Comparison of ENCODE assay signal across 8 mouse cellular contexts in genomic region chr13:60176776-60177105, GRCm38 (mm10). TPM values are rescaled to one million over a fixed set of nuclear protein-coding genes. Genes with fewer than 3 reads are reported as not detected.
A peak's percentile ranks its signal among the peaks of the same experiment; 100 is the strongest.
DNase-seq lines count a peak whose midpoint lies in the region; ATAC-seq and TF ChIP-seq lines count a peak whose summit lies in the region.

No protein-coding gene starts in this region.

- TF ChIP-seq CTCF in C2C12 (IDR thresholded peaks at IDR 0.05; ENCODE audit: control insufficient read depth, insufficient read depth, insufficient read length): no peak

- peak overlapping the region; percentile 78 for H3K4me2 ChIP-seq in forebrain, embryonic 12.5 days
- peak overlapping the region; percentile 70 for H3K4me2 ChIP-seq in liver, embryonic 13.5 days

- H3K36me3 ChIP-seq in heart, embryonic 10.5 days: no peaks in the 10 kb centered on the region
- H3K36me3 ChIP-seq in C2C12 (ENCODE audit: control insufficient read depth, insufficient read depth): no peaks in the 10 kb centered on the region
- no peaks in the 10 kb centered on the region for H3K36me3 ChIP-seq in forebrain, embryonic 12.5 days (replicated peaks)
- no peaks in the 10 kb centered on the region for H3K36me3 ChIP-seq in liver, embryonic 13.5 days

- peak overlapping the region; percentile 94 for H3K9ac ChIP-seq in forebrain, embryonic 12.5 days
- H3K9ac ChIP-seq in liver, embryonic 13.5 days: peak overlapping the region; percentile 59; the same call in 1 of the 2 replicates

- H3ac ChIP-seq in C2C12 (ENCODE audit: control insufficient read depth, insufficient read length, low read depth): peak overlapping the region; percentile 83

- peaks cover 27% of the 10 kb centered on the region for H3K79me2 ChIP-seq in C2C12 (ENCODE audit: control insufficient read depth, insufficient read depth)

- H3K27me3 ChIP-seq in heart, embryonic 10.5 days (ENCODE audit: insufficient read depth, poor library complexity, severe bottlenecking): no peaks in the 10 kb centered on the region
- no peaks in the 10 kb centered on the region for H3K27me3 ChIP-seq in C2C12 (ENCODE audit: control insufficient read depth, insufficient read depth, insufficient read length)
- H3K27me3 ChIP-seq in forebrain, embryonic 12.5 days: peaks cover 11% of the 10 kb centered on the region
- peaks cover 75% of the 10 kb centered on the region for H3K27me3 ChIP-seq in liver, embryonic 13.5 days

- peak overlapping the region; percentile 96 for H3K27ac ChIP-seq in heart, embryonic 10.5 days
- peak overlapping the region; percentile 99 for H3K27ac ChIP-seq in forebrain, embryonic 12.5 days
- H3K27ac ChIP-seq in liver, embryonic 13.5 days: peak overlapping the region; percentile 64

- under 1% methylated on average over 53 of the region's 53 CpGs for WGBS in heart, embryonic 10.5 days
- under 1% methylated on average over 53 of the region's 53 CpGs for WGBS in forebrain, embryonic 12.5 days
- WGBS in liver, embryonic 13.5 days (ENCODE audit: insufficient replicate concordance): 0% methylated on average over 51 of the region's 53 CpGs

- no peak; the same call in 1 of the 2 replicates for ATAC-seq in forebrain, embryonic 12.5 days (ENCODE audit: low FRiP score)
- 0 out of 2 replicates have a peak, but pooled peaks have one; percentile 1 for ATAC-seq in liver, embryonic 13.5 days (ENCODE audit: low read depth)
- ATAC-seq in frontal cortex, adult (ENCODE audit: low TSS enrichment): no peak

- peaks cover 28% of the 10 kb centered on the region for H3K4me1 ChIP-seq in heart, embryonic 10.5 days
- H3K4me1 ChIP-seq in forebrain, embryonic 12.5 days: peaks cover 42% of the 10 kb centered on the region
- peaks cover 16% of the 10 kb centered on the region for H3K4me1 ChIP-seq in liver, embryonic 13.5 days (replicated peaks)

- no peak for DNase-seq in heart, embryonic 10.5 days (ENCODE audit: low spot score)
- DNase-seq in heart, adult 9 months (ENCODE audit: low spot score in 2 of 2): no peak
- no peak for DNase-seq in liver, embryonic 13.5 days
- DNase-seq in embryo, embryonic 9.5 days (ENCODE audit: extremely low spot score): no peak
- no peak for DNase-seq in testis, postnatal 14 days (ENCODE audit: low spot score)

- peak overlapping the region; percentile 77 for H3K4me3 ChIP-seq in heart, embryonic 10.5 days
- H3K4me3 ChIP-seq in C2C12 (ENCODE audit: insufficient read depth, poor library complexity, severe bottlenecking): peak overlapping the region; percentile 63
- peak overlapping the region; percentile 89 for H3K4me3 ChIP-seq in forebrain, embryonic 12.5 days (replicated peaks)
- peak overlapping the region; percentile 58 for H3K4me3 ChIP-seq in liver, embryonic 13.5 days (replicated peaks)

- H3K9me3 ChIP-seq in heart, embryonic 10.5 days: no peaks in the 10 kb centered on the region
- no peaks in the 10 kb centered on the region for H3K9me3 ChIP-seq in forebrain, embryonic 12.5 days
- H3K9me3 ChIP-seq in liver, embryonic 13.5 days (replicated peaks): no peaks in the 10 kb centered on the region

- H3K79me3 ChIP-seq in C2C12 (ENCODE audit: low read depth): peaks cover 9% of the 10 kb centered on the region

TF ChIP-seq in C2C12, 6 proteins besides CTCF, POLR2A, EP300 and RAD21:
- TF ChIP-seq USF1 (IDR thresholded peaks at IDR 0.05; ENCODE audit: low read depth): no peak
- no peak for TF ChIP-seq MYOG (IDR thresholded peaks at IDR 0.05; ENCODE audit: control insufficient read depth, extremely low read depth, insufficient read length)
- no peak for TF ChIP-seq FOSL1 (IDR thresholded peaks at IDR 0.05; ENCODE audit: insufficient read depth, low read length, poor library complexity, severe bottlenecking)
TF ChIP-seq in C2C12: peak in this region for 0.

RNA-seq across cellular contexts. Expression of gene Gas1, which starts 0.4 kb away (rescaled TPM):
- polyA plus RNA-seq in heart, embryonic 10.5 days (2016; fragmentation: Nextera tagmentation; extraction: Ambion mirVana): 27.4 and 71.7 TPM in 2 replicates
- 20.2 TPM for polyA plus RNA-seq in C2C12 (2012; fragmentation: generic; extraction: Trizol)
- 140 and 153 TPM in 2 replicates for polyA plus RNA-seq in forebrain, embryonic 12.5 days (2016; fragmentation: Nextera tagmentation; extraction: Ambion mirVana)
- 2.8 and 4.1 TPM in 2 replicates for polyA plus RNA-seq in liver, embryonic 13.5 days (2015; fragmentation: Nextera tagmentation; extraction: Ambion mirVana)
